Mouse (Mus musculus): ENCODE data around the gene Slc25a53.

GRCm38 (mm10) chrX:136992191-136992965 lies 45.7 kb downstream of the Slc25a53 start:
- TF ChIP-seq CTCF (IDR thresholded peaks at IDR 0.05; ENCODE audit: extremely low read depth, insufficient read depth, low read length) (no peak), POLR2A (IDR thresholded peaks at IDR 0.05; ENCODE audit: extremely low read depth, insufficient read depth, low read length) (no peak)

All from cortical plate, adult 2 months (tissue).